35 mouse cellular contexts compared by ENCODE assay signal in genomic region chr13:113288210-113289197, GRCm38 (mm10). TPM values are rescaled to one million over a fixed set of nuclear protein-coding genes. Genes with fewer than 3 reads are reported as not detected.
DNase-seq lines count a peak whose midpoint lies in the region; ATAC-seq lines count a peak whose summit lies in the region.
"Had no signal": no experiment of that assay in that cellular context is flagged by ENCODE, and none has a peak within 500 bp of the region (broad histone marks: within the 10 kb centered on the region; RNA-seq: fewer than 3 reads in every experiment).

No protein-coding gene starts in this region.

- no peaks in the 10 kb centered on the region for H3K4me1 ChIP-seq in hindbrain, embryonic 14.5 days (replicated peaks; ENCODE audit: control insufficient read depth, insufficient read depth, low read length)
- peaks cover 6% of the 10 kb centered on the region for H3K4me1 ChIP-seq in hindbrain, embryonic 12.5 days
- H3K4me1 ChIP-seq: liver, embryonic 13.5 days had no signal

- no peak overlapping the region for H3K4me2 ChIP-seq in hindbrain, embryonic 14.5 days (replicated peaks)
- H3K4me2 ChIP-seq in hindbrain, embryonic 12.5 days (replicated peaks), result no peak overlapping the region
- H3K4me2 ChIP-seq: embryonic facial prominence, embryonic 13.5 days; forebrain, embryonic 15.5 days; heart, embryonic 11.5 days; limb, embryonic 15.5 days; liver, embryonic 13.5 days; midbrain, embryonic 11.5 days; neural tube, embryonic 12.5 days had no signal

- H3K4me3 ChIP-seq in hindbrain, embryonic 14.5 days (replicated peaks; ENCODE audit: low read length), result no peak overlapping the region
- no peak overlapping the region for H3K4me3 ChIP-seq in hindbrain, embryonic 12.5 days
- H3K4me3 ChIP-seq: embryonic facial prominence, embryonic 13.5 days; forebrain, embryonic 10.5 days; forebrain, embryonic 15.5 days; limb, embryonic 10.5 days; limb, embryonic 15.5 days; liver, embryonic 13.5 days; myocyte; neural tube, embryonic 12.5 days had no signal

- no peaks in the 10 kb centered on the region for H3K9me3 ChIP-seq in hindbrain, embryonic 14.5 days (ENCODE audit: control insufficient read depth, low read length)
- no peaks in the 10 kb centered on the region for H3K9me3 ChIP-seq in hindbrain, embryonic 12.5 days (replicated peaks)
- H3K9me3 ChIP-seq: embryonic facial prominence, embryonic 13.5 days; forebrain, embryonic 10.5 days; forebrain, embryonic 15.5 days; limb, embryonic 10.5 days; limb, embryonic 15.5 days; liver, embryonic 13.5 days; neural tube, embryonic 12.5 days had no signal

- no peak for DNase-seq in hindbrain, embryonic 14.5 days (ENCODE audit: low spot score)
- peak; percentile 78 for DNase-seq in ES-CJ7 (ENCODE audit: low read depth, low spot score)
- peak; percentile 83 for DNase-seq in R1 (ENCODE audit: low read depth, low spot score)
- no peak for DNase-seq in ovary, postnatal 14 days (ENCODE audit: low spot score)
- no peak for DNase-seq in lung, postnatal 10 days
- DNase-seq: adrenal gland, postnatal 14 days; B cell, adult 2 months; cerebellum, adult 11 months; cerebellum, adult 9-10 months; cerebellum, postnatal 36 days; embryo, embryonic 11 days; gastrocnemius, postnatal 36 days; heart, postnatal 36 days; kidney, adult 2 months; kidney, postnatal 36 days; layer of hippocampus, postnatal 36 days; liver, embryonic 13.5 days; lung, adult 18-20 months; retina, postnatal 1 day; right cerebral cortex, postnatal 14 days had no signal

- H3K9ac ChIP-seq in hindbrain, embryonic 14.5 days, result no peak overlapping the region
- no peak overlapping the region for H3K9ac ChIP-seq in hindbrain, embryonic 12.5 days
- H3K9ac ChIP-seq: embryonic facial prominence, embryonic 13.5 days; forebrain, embryonic 15.5 days; limb, embryonic 15.5 days; liver, embryonic 13.5 days; neural tube, embryonic 12.5 days had no signal

- no peaks in the 10 kb centered on the region for H3K36me3 ChIP-seq in hindbrain, embryonic 14.5 days (replicated peaks; ENCODE audit: control insufficient read depth, insufficient read depth)
- H3K36me3 ChIP-seq in hindbrain, embryonic 12.5 days, result no peaks in the 10 kb centered on the region
- H3K36me3 ChIP-seq: embryonic facial prominence, embryonic 13.5 days; forebrain, embryonic 10.5 days; forebrain, embryonic 15.5 days; G1E; limb, embryonic 10.5 days; limb, embryonic 15.5 days; liver, embryonic 13.5 days; neural tube, embryonic 12.5 days had no signal

- no peak for ATAC-seq in hindbrain, embryonic 14.5 days (ENCODE audit: low FRiP score)
- ATAC-seq in hindbrain, embryonic 12.5 days (ENCODE audit: low FRiP score), result no peak
- peak; percentile 35 for ATAC-seq in megakaryocyte, adult 5-6 weeks (ENCODE audit: poor library complexity, severe bottlenecking)
- ATAC-seq: forebrain, embryonic 15.5 days; inflammation-experienced regulatory T-cells, adult 6 months; lung, postnatal 0 days had no signal

- 85% methylated on average over 7 of the region's 7 CpGs for WGBS in hindbrain, embryonic 14.5 days
- 84% methylated on average over 7 of the region's 7 CpGs for whole genome bisulfite sequencing in hindbrain, embryonic 12.5 days

- H3K27me3 ChIP-seq in hindbrain, embryonic 14.5 days (ENCODE audit: control insufficient read depth, insufficient read depth, low read length), result peaks cover 11% of the 10 kb centered on the region
- H3K27me3 ChIP-seq in hindbrain, embryonic 12.5 days, result peaks cover 22% of the 10 kb centered on the region
- H3K27me3 ChIP-seq: forebrain, embryonic 15.5 days; limb, embryonic 15.5 days had no signal

- H3K27ac ChIP-seq in hindbrain, embryonic 14.5 days, result peak overlapping the region; percentile 55
- no peak overlapping the region for H3K27ac ChIP-seq in hindbrain, embryonic 12.5 days
- H3K27ac ChIP-seq: embryonic facial prominence, embryonic 13.5 days; forebrain, embryonic 10.5 days; forebrain, embryonic 15.5 days; limb, embryonic 10.5 days; limb, embryonic 15.5 days; liver, embryonic 13.5 days; macrophage; neural tube, embryonic 12.5 days had no signal

RNA-seq across cellular contexts. Expression of gene BC067074, which starts 4.5 kb away (rescaled TPM):
- polyA plus RNA-seq in hindbrain, embryonic 14.5 days (2014; fragmentation: Nextera tagmentation; extraction: Ambion mirVana), result 1.0 TPM in 2 replicates
- polyA plus RNA-seq in hindbrain, embryonic 12.5 days (2016; fragmentation: Nextera tagmentation; extraction: Ambion mirVana), result 3.5 and 4.5 TPM in 2 replicates
- total RNA-seq in megakaryocyte, adult 5-6 weeks (2015), result 0.07 and 0.22 TPM in 2 replicates
- 0.22 TPM in 1 of 2 replicates, not detected in the other for total RNA-seq in megakaryocyte, adult 5-6 weeks (2017)
- polyA plus RNA-seq: G1E; inflammation-experienced regulatory T-cells, adult 6 months; macrophage had no signal

Comparison
In these comparisons a context has a peak if more than half of its experiments do, and no peak if none do; other contexts are left out.
1. DNase-seq: peak in ES-CJ7 (single experiment) and R1 (single experiment); none in hindbrain, embryonic 14.5 days (single experiment), ovary, postnatal 14 days (single experiment) and lung, postnatal 10 days (single experiment).